Mouse (Mus musculus) liver, adult 2 months (tissue): ENCODE results near the gene Klf8. TPM values are rescaled to one million over a fixed set of nuclear protein-coding genes. Genes with fewer than 3 reads are reported as not detected.

ENCODE experiments used
- DNase-seq: peaks from one replicate; pipeline ENCODE4 v3.0.0-alpha.2; 2011; ENCODE audit warnings: low read depth, low spot score; ENCODE audit errors: extremely low read depth
- H3K27ac ChIP-seq: fragments of 200-500 bp; replicated peaks from 2 replicates; pipeline ENCODE4 v1.5.1; 2012; ENCODE audit warnings: low read depth, mild to moderate bottlenecking, control low read depth, inconsistent platforms, low read length; ENCODE audit not compliant: insufficient read depth
- H3K27me3 ChIP-seq: fragments of 200-500 bp; 2 replicates; pipeline ENCODE4 v1.6.1; 2012; ENCODE audit warnings: mild to moderate bottlenecking, moderate library complexity, low read length, inconsistent platforms; ENCODE audit not compliant: control insufficient read depth, insufficient read depth
- H3K36me3 ChIP-seq: fragments of 200-500 bp; 2 replicates; pipeline ENCODE4 v1.6.1; 2012; ENCODE audit warnings: low read length, inconsistent platforms; ENCODE audit not compliant: control insufficient read depth, insufficient read depth
- H3K4me1 ChIP-seq: fragments of 200-500 bp; 2 replicates; pipeline ENCODE4 v1.6.1; 2011; ENCODE audit warnings: low read length; ENCODE audit not compliant: control insufficient read depth, insufficient read depth
- H3K4me3 ChIP-seq: fragments of 200-500 bp; 2 replicates; pipeline ENCODE4 v1.5.1; 2011; ENCODE audit warnings: low read depth, mild to moderate bottlenecking, control low read depth, low read length, moderate library complexity; ENCODE audit not compliant: insufficient read depth
- H3K79me2 ChIP-seq: fragments of 200-500 bp; 2 replicates; pipeline ENCODE4 v1.6.1; 2012; ENCODE audit warnings: inconsistent platforms, mild to moderate bottlenecking, low read length, moderate library complexity; ENCODE audit not compliant: control insufficient read depth, insufficient read depth
- H3K9ac ChIP-seq: fragments of 200-500 bp; 2 replicates; pipeline ENCODE4 v1.6.1; 2012; ENCODE audit warnings: low read depth, mild to moderate bottlenecking, control low read depth, inconsistent platforms, low read length
- CTCF ChIP-seq: fragments of 200-500 bp; IDR thresholded peaks from 2 replicates; pipeline ENCODE4 v1.5.1; 2011; ENCODE audit warnings: low read depth, low read length, control low read depth
- POLR2A ChIP-seq: fragments of 200-500 bp; IDR thresholded peaks from 2 replicates; pipeline ENCODE4 v1.6.1; 2011; ENCODE audit warnings: low read length, control low read depth; ENCODE audit not compliant: insufficient read depth; ENCODE audit errors: extremely low read depth
- WGBS: fragments of 180-500 bp; shearing (Covaris S2); methylation state at CpG from one replicate; pipeline ENCODE4 v1.1.7; 2018; 5-methylcytosine and 5-hydroxymethylcytosine counted together
- polyA plus RNA-seq: library from polyadenylated mRNA; depleted of rRNA; stranded (reverse); fragments of >200 nt; gene quantifications from 2 replicates; pipeline ENCODE4 v1.2.3, GENCODE M21; 2012
- total RNA-seq: library from RNA; depleted of rRNA; stranded (reverse); fragments of >200 nt; gene quantifications from 2 replicates; pipeline ENCODE4 v1.2.3, GENCODE M21; 2014

The Klf8 gene
- total and polyA plus RNA-seq, 2 experiments, result under 0.01 TPM; not detected in 1

GRCm38 (mm10) chrX:153359331-153360215 lies 122.3 kb downstream of the Klf8 start:
- H3K36me3 ChIP-seq, result no peaks in the 10 kb centered on the region
- H3K4me1 ChIP-seq, result peaks cover 2% of the 10 kb centered on the region; the same call in 1 of the 2 replicates
- H3K27me3 ChIP-seq, result peaks cover 4% of the 10 kb centered on the region; the same call in 1 of the 2 replicates
- WGBS, result under 1% methylated on average over 43 of the region's 43 CpGs
- no peak overlapping the region for H3K27ac ChIP-seq
- H3K4me3 ChIP-seq, result peak overlapping the region; percentile 33; the same call in 1 of the 2 replicates
- no peaks in the 10 kb centered on the region for H3K79me2 ChIP-seq
- no peak overlapping the region for H3K9ac ChIP-seq
- DNase-seq, result no peak
- TF ChIP-seq POLR2A (no peak), CTCF (no peak)

GRCm38 (mm10) chrX:153360216-153360590 lies 122.9 kb downstream of the Klf8 start:
- peaks cover 2% of the 10 kb centered on the region; the same call in 1 of the 2 replicates for H3K4me1 ChIP-seq
- no peak overlapping the region for H3K9ac ChIP-seq
- DNase-seq, result no peak

DNA sequence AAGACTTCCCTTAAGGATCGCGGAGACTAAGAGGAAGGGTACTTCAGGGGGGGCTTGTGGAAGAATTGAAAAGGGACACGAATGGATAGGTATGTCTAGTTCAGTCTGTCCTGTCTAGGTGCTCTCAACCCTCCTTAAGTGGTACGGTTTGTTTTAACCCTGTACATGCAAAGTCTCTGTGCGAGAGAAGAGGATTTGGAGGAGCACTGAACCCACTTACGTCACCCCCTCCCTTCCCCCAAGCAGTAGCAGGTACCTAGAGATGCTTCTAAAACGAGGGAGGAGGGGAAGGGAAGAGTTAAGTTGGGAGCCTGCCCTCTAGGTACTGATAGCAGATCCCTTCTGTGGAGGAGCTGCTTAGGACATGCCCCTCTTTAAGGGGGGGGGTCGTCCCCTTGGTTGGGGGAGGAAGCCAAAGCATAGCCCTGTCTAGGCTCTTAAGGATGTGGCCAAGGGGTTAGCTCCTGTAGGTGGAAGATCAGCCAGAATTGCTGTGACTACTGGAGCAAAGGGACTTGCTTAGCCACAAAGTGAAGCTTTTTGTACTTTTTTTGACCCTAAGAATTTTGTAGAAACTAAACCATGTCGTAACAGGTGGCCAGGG lies 123.5 kb downstream of the Klf8 start:
- TF ChIP-seq CTCF, result no peak
- TF ChIP-seq POLR2A, result no peak

More at GRCm38 (mm10) chrX:153360216-153360590, 122.9 kb downstream of the Klf8 start:
- WGBS, result 2% methylated on average over 15 of the region's 15 CpGs
- Histone ChIP-seq H3K27ac (no peak overlapping the region), H3K36me3 (no peaks in the 10 kb centered on the region), H3K4me3 (peak overlapping the region; percentile 33; the same call in 1 of the 2 replicates), H3K79me2 (no peaks in the 10 kb centered on the region), H3K27me3 (peaks cover 4% of the 10 kb centered on the region; the same call in 1 of the 2 replicates)
- TF ChIP-seq CTCF, result no peak
- TF ChIP-seq POLR2A, result no peak

GRCm38 (mm10) chrX:153366754-153367153 lies 129.5 kb downstream of the Klf8 start:
- no peaks in the 10 kb centered on the region for H3K4me1 ChIP-seq
- H3K36me3 ChIP-seq, result no peaks in the 10 kb centered on the region
- WGBS, result 19% methylated on average over 5 of the region's 5 CpGs
- H3K79me2 ChIP-seq, result no peaks in the 10 kb centered on the region
- no peak overlapping the region for H3K9ac ChIP-seq
- no peak overlapping the region for H3K4me3 ChIP-seq
- TF ChIP-seq POLR2A (no peak), CTCF (peak; percentile 61)
- H3K27me3 ChIP-seq, result no peaks in the 10 kb centered on the region
- peak; percentile 27 for DNase-seq
- no peak overlapping the region for H3K27ac ChIP-seq

More for the DNA sequence above, 123.5 kb downstream of the Klf8 start:
- peaks cover 4% of the 10 kb centered on the region; the same call in 1 of the 2 replicates for H3K27me3 ChIP-seq
- no peak overlapping the region for H3K9ac ChIP-seq
- no peak overlapping the region for H3K27ac ChIP-seq
- H3K4me1 ChIP-seq, result peaks cover 2% of the 10 kb centered on the region; the same call in 1 of the 2 replicates
- no peaks in the 10 kb centered on the region for H3K79me2 ChIP-seq
- WGBS, result 26% methylated on average over 9 of the region's 9 CpGs
- no peak overlapping the region for H3K4me3 ChIP-seq
- H3K36me3 ChIP-seq, result no peaks in the 10 kb centered on the region
- no peak for DNase-seq

GRCm38 (mm10) chrX:153369780-153370179 lies 132.5 kb downstream of the Klf8 start:
- 22% methylated on average over 8 of the region's 8 CpGs for WGBS
- Histone ChIP-seq H3K4me1 (no peaks in the 10 kb centered on the region), H3K27ac (no peak overlapping the region), H3K36me3 (no peaks in the 10 kb centered on the region), H3K27me3 (no peaks in the 10 kb centered on the region), H3K79me2 (no peaks in the 10 kb centered on the region), H3K9ac (no peak overlapping the region), H3K4me3 (no peak overlapping the region)
- DNase-seq, result peak; percentile 3
- no peak for TF ChIP-seq CTCF
- no peak for TF ChIP-seq POLR2A
